Mouse (Mus musculus): ENCODE results near the gene Zfp768. TPM values are rescaled to one million over a fixed set of nuclear protein-coding genes. Genes with fewer than 3 reads are reported as not detected.

The Zfp768 gene
- polyA plus RNA-seq, 1 experiment from 2014 or later, result 20.8 TPM

DNA sequence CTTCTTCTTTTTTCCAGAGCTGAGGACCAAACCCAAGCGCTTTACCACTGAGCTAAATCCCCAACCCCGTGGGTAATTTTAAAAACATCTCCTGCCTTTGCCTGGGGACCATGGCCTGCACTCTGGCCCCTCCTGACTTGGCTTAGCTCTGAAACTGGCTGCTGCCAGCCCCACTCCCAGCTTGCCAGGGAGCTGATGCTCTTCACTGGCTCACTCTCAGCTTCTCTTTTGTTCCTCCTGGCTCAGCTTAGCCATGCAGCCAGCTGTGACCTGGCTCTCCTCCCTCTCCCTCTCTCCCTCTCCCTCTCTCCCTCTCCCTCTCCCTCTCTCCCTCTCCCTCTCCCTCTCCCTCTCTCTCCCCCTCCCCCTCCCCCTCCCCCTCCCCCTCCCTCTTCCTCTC is 18.7 kb downstream of the Zfp768 start:
- H3K27ac ChIP-seq, result no peak overlapping the region
- H3K9ac ChIP-seq, result no peak overlapping the region
- ATAC-seq (ENCODE audit: low FRiP score, low read depth), result no peak
- H3K4me2 ChIP-seq (replicated peaks), result no peak overlapping the region
- H3K4me3 ChIP-seq, result no peak overlapping the region
- no peaks in the 10 kb centered on the region for H3K36me3 ChIP-seq
- WGBS, result 60% methylated on average over 2 of the region's 2 CpGs
- H3K4me1 ChIP-seq, result no peaks in the 10 kb centered on the region
- H3K27me3 ChIP-seq (replicated peaks), result no peaks in the 10 kb centered on the region
- H3K9me3 ChIP-seq, result no peaks in the 10 kb centered on the region

DNA sequence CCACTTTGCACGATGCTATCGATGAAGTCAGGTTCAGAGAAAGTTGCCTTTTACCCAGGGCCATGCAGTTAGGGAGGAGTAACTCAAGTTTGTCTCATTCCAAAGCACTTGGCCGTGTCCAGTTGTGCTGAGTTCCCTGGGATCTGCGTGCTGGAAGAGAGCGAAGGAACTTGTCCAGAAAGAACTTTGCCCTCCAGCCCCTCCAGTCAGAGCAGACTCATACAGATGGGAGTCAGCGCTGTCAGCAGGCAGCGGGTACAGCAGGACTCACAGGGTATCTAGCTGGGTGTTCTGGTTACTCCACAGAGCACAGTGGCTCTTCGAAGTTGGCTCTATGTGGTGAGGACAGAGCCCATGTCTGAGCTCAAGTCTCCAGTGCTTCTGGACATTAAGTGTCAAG is 19.8 kb downstream of the Zfp768 start:
- no peaks in the 10 kb centered on the region for H3K9me3 ChIP-seq
- no peak overlapping the region for H3K27ac ChIP-seq
- WGBS, result 89% methylated on average over 8 of the region's 8 CpGs
- no peak overlapping the region for H3K4me3 ChIP-seq
- H3K4me1 ChIP-seq, result no peaks in the 10 kb centered on the region
- no peak overlapping the region for H3K9ac ChIP-seq
- no peaks in the 10 kb centered on the region for H3K27me3 ChIP-seq (replicated peaks)
- ATAC-seq (ENCODE audit: low FRiP score, low read depth), result no peak
- H3K36me3 ChIP-seq, result no peaks in the 10 kb centered on the region
- no peak overlapping the region for H3K4me2 ChIP-seq (replicated peaks)

DNA sequence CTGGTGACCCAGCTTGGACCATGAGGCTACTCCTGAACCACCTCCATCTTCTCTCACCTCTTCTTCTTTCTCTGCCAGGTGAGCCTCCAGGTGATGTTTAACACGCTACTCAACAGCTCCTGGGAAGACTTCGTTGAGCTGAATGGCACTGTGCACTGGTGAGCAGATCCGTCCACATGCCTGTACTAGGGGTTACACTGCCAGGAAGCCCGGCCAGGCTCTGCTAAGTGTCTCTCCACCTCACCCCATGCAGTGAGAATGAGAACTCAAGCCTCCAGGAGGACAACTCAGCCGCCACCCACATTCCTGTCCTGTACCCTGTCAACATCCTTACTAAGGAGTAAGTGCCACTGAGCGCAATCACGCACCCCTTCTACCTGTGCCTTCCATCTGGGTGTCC is 20.4 kb downstream of the Zfp768 start:
- WGBS, result 88% methylated on average over 7 of the region's 7 CpGs
- Histone ChIP-seq H3K27ac (no peak overlapping the region), H3K36me3 (no peaks in the 10 kb centered on the region), H3K4me3 (no peak overlapping the region), H3K9ac (no peak overlapping the region), H3K27me3 (replicated peaks) (no peaks in the 10 kb centered on the region), H3K9me3 (no peaks in the 10 kb centered on the region), H3K4me2 (replicated peaks) (no peak overlapping the region), H3K4me1 (no peaks in the 10 kb centered on the region)
- no peak for ATAC-seq (ENCODE audit: low FRiP score, low read depth)

DNA sequence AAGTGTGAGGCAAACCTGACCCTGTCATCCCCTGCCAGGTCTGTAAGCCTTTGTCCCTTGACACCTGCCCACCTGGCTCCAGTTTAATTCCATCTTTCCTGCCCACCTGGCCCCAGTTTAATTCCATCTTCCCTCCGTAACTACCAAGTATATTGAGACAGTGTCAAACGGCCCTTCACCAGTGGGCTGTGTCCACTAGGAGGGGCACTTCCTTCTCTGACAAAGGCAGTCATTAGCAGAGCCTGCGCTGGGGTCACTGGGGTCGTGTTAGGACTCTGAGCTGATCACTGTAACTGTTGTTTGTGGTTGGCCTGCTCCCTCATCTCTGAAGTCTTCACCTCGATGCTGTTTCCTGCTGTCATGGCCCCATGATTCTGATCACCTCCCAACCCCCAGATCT is 23.3 kb downstream of the Zfp768 start:
- no peaks in the 10 kb centered on the region for H3K4me1 ChIP-seq
- H3K27ac ChIP-seq, result no peak overlapping the region
- no peak overlapping the region for H3K4me3 ChIP-seq
- no peak for ATAC-seq (ENCODE audit: low FRiP score, low read depth)
- H3K9me3 ChIP-seq, result no peaks in the 10 kb centered on the region
- H3K9ac ChIP-seq, result no peak overlapping the region
- H3K4me2 ChIP-seq (replicated peaks), result no peak overlapping the region
- H3K36me3 ChIP-seq, result no peaks in the 10 kb centered on the region
- H3K27me3 ChIP-seq (replicated peaks), result no peaks in the 10 kb centered on the region
- 39% methylated on average over 5 of the region's 5 CpGs for WGBS

DNA sequence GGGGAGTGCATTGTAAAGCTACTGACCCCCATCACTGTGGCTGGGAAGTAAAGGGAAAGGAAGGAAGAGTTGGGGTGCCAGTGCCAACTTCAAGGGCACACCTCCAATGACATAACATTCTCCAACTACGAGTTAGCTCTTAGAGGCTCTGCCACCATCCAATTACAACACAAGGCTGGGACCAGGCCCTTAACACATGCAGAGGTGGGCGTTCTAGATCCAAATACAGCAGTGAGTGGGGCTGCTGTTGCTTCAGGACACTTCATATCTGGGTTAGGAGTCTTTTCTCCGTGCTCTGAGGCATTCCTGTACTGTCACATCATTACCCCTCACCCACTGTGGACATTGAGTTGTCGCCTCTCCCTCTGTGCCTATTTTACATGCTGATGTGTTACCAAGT is 24.3 kb downstream of the Zfp768 start:
- ATAC-seq (ENCODE audit: low FRiP score, low read depth), result no peak
- 77% methylated on average over 4 of the region's 4 CpGs for WGBS
- Histone ChIP-seq H3K36me3 (no peaks in the 10 kb centered on the region), H3K27ac (no peak overlapping the region), H3K4me3 (no peak overlapping the region), H3K27me3 (replicated peaks) (no peaks in the 10 kb centered on the region), H3K9me3 (no peaks in the 10 kb centered on the region), H3K9ac (no peak overlapping the region), H3K4me2 (replicated peaks) (no peak overlapping the region), H3K4me1 (no peaks in the 10 kb centered on the region)

DNA sequence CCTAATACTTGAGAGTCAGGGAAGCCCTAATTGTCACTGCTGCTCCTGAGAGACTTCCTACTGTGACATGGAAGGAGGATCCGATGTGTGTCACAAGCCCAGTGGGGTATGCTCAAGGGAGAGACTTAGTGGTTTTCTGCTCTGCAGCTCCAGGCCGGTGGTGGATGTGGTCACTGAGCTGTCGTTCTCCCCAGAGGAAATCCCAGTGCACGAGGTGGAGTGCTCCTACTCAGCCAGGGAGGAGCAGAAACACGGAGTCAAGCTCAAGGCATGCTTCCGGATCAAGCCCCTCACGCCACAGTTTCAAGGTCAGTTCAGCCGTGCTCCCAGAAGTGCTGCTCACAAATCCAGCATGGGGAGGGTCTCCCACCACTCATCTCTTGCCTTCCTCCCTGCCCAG is 31.5 kb downstream of the Zfp768 start:
- Histone ChIP-seq H3K4me1 (no peaks in the 10 kb centered on the region), H3K27me3 (replicated peaks) (no peaks in the 10 kb centered on the region), H3K9me3 (no peaks in the 10 kb centered on the region), H3K4me2 (replicated peaks) (no peak overlapping the region), H3K9ac (no peak overlapping the region), H3K27ac (no peak overlapping the region), H3K4me3 (no peak overlapping the region), H3K36me3 (no peaks in the 10 kb centered on the region)
- ATAC-seq (ENCODE audit: low FRiP score, low read depth), result no peak
- WGBS, result 54% methylated on average over 8 of the region's 8 CpGs

DNA sequence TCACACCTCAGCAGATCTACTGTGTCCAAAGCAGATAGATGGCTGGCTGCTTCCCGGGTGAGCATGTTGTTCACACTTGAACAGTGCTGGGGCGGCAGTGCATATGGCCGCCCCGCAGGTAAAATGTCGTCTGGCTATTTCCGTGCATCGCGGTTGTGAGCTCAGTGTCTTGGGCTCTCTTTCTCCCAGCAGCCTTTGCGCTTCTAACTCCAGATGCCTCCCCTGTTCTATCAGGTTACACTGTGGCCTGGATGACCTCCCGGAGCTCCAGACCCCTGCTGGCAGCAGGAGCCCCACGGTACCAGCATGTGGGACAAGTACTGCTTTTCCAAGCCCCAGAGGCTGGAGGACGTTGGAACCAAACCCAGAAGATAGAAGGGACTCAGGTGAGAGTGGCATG is 35.4 kb downstream of the Zfp768 start:
- H3K4me3 ChIP-seq, result no peak overlapping the region
- H3K4me2 ChIP-seq (replicated peaks), result no peak overlapping the region
- H3K27ac ChIP-seq, result no peak overlapping the region
- no peaks in the 10 kb centered on the region for H3K9me3 ChIP-seq
- WGBS, result 78% methylated on average over 12 of the region's 12 CpGs
- no peaks in the 10 kb centered on the region for H3K27me3 ChIP-seq (replicated peaks)
- no peaks in the 10 kb centered on the region for H3K4me1 ChIP-seq
- H3K9ac ChIP-seq, result no peak overlapping the region
- no peak for ATAC-seq (ENCODE audit: low FRiP score, low read depth)
- H3K36me3 ChIP-seq, result no peaks in the 10 kb centered on the region

DNA sequence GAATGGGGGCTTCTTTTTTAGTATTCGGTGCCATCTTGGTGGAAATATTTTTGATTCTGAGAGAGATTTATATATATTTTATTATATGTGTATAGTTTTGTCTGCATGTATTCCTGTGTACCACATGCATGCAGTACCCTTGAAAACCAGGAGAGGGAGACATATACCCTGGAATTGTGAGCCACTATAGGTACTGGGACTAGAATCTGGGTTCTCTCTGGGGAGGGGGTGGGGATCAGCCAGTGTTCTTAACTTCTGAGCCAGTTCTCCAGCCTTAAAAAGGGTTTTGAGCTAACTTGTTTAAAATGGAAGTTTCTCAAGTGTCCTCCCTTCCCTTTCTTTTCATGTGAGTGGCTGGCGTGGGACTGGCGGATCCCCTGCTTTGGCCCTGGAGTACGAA is 36.5 kb downstream of the Zfp768 start:
- Histone ChIP-seq H3K4me3 (no peak overlapping the region), H3K4me1 (no peaks in the 10 kb centered on the region), H3K36me3 (no peaks in the 10 kb centered on the region), H3K27me3 (replicated peaks) (no peaks in the 10 kb centered on the region), H3K9me3 (no peaks in the 10 kb centered on the region), H3K9ac (no peak overlapping the region), H3K4me2 (replicated peaks) (no peak overlapping the region), H3K27ac (no peak overlapping the region)
- WGBS, result 75% methylated on average over 4 of the region's 4 CpGs
- no peak for ATAC-seq (ENCODE audit: low FRiP score, low read depth)

DNA sequence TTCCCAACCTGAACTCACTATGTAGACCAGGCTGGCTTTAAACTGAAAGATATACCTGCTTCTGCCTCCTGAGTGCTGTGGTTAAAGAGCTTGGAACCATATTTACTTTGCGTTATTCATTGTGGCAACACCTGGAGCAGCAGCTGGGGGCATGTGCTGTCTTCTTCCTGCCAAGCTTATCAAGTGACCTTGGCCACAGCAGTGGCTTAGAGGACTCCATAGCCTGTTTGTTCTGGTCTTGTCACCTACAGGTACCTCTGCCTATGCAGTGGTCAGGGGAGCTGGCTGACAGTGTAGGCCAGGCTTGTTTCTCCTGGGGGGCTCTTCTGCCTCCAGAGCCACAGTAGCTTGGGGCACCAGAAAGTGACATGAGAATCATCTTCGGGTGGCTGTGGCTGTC is 37.0 kb downstream of the Zfp768 start:
- Histone ChIP-seq H3K9ac (no peak overlapping the region), H3K4me1 (no peaks in the 10 kb centered on the region), H3K27ac (no peak overlapping the region), H3K4me3 (no peak overlapping the region), H3K9me3 (no peaks in the 10 kb centered on the region), H3K4me2 (replicated peaks) (no peak overlapping the region), H3K27me3 (replicated peaks) (no peaks in the 10 kb centered on the region), H3K36me3 (no peaks in the 10 kb centered on the region)
- ATAC-seq (ENCODE audit: low FRiP score, low read depth), result no peak
- WGBS, result 93% methylated on average over 2 of the region's 2 CpGs

DNA sequence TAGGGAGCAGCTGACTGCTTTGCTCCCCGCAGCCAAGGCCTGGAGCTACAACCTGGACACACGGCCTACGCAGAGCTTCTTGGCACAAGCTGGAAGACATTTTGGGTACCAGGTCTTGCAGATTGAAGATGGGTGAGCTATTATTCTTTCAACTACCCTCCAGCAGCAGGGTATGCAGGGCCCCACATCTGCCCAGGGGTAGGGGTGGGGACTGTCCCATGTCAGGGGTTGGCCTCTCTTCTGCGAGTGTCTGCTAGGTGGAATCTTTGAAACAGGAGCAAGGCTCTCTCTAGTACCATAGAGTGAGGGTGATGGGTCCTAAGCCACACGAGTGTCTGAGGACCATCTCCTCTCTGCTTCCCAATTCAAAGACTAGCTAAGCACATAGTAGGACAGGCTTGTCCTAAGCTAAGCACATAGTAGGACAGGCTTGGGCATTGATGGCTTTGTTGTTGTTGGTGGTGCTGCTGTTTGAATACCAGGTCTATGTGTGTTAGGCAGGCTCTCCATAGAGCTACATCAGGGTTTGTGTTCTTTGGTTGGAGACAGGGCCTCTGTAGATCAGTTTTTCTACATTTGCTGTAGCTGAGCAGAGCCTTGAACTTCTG is 47.7 kb downstream of the Zfp768 start:
- ATAC-seq (ENCODE audit: low FRiP score, low read depth), result no peak
- H3K4me2 ChIP-seq (replicated peaks), result no peak overlapping the region
- H3K36me3 ChIP-seq, result no peaks in the 10 kb centered on the region
- WGBS, result 92% methylated on average over 5 of the region's 5 CpGs
- H3K9ac ChIP-seq, result no peak overlapping the region
- H3K27me3 ChIP-seq (replicated peaks), result no peaks in the 10 kb centered on the region
- no peaks in the 10 kb centered on the region for H3K9me3 ChIP-seq
- no peaks in the 10 kb centered on the region for H3K4me1 ChIP-seq
- no peak overlapping the region for H3K4me3 ChIP-seq
- H3K27ac ChIP-seq, result no peak overlapping the region

DNA sequence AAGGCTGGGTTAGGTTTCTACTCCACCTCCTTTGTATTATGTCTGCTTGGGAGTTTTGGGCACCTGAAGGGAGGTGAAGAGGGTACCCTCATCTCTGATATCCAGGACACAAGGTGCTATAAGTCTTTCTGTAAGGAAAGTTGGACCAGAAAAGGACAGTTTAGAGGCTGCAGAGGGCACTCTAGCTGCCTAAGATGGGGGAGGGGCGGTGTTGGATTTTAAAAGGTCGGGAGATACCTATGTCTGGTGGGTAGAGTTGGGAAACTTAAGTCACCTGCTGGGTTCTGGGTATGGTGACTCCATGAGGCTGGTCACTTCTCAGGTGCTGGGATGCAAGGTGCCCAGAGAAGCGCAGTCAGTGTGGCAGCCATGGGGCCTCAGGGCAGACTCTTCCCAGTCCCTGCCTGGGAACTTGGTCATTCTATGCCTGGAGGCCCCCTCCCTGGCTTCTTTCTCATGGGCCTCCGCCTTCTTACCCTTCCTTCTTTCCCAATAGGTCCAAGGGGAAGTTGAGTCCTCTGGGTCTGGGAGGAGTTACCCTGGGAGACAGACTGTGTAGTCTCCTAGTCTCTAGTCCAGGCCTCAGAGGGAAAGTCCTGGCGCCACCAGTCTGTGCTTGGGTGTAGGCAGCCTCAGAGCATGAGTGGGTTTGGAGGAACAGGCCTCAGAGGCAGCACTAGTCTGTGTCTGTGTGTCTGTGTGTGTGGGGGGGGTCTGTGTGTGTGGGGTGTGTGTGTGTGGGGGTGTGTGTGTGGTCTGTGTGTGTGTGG is 48.4 kb downstream of the Zfp768 start:
- no peak for ATAC-seq (ENCODE audit: low FRiP score, low read depth)
- WGBS, result 90% methylated on average over 5 of the region's 5 CpGs
- Histone ChIP-seq H3K4me1 (no peaks in the 10 kb centered on the region), H3K27me3 (replicated peaks) (no peaks in the 10 kb centered on the region), H3K36me3 (no peaks in the 10 kb centered on the region), H3K9ac (no peak overlapping the region), H3K4me3 (no peak overlapping the region), H3K27ac (no peak overlapping the region), H3K9me3 (no peaks in the 10 kb centered on the region), H3K4me2 (replicated peaks) (no peak overlapping the region)

DNA sequence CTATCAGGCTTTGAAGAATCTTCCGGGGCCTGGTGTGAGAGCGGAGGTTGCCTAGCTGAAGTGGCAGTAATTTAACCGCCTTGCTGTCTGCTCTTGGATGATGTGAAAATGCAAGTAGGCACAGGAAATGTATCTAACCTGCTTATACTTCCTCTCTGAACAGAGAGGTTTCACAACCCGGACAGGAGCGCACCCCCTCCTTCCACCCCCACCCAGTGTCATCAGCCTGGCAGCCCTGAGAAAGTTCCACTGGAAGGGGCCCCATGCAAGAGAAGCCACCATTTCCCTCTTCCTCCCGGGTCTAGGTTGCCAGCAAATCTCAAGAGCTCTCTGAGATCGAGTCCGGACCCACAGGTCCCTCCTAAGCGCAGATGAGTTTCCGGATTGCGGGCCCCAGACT is 49.3 kb downstream of the Zfp768 start, which contains the start of gene Itgal:
Itgal (plus strand) TSS at position 163 of the 400 bp plus-strand sequence.
- no peaks in the 10 kb centered on the region for H3K4me1 ChIP-seq
- no peak within 1 kb of the TSS for H3K4me2 ChIP-seq (replicated peaks)
- no peak within 1 kb of the TSS for H3K27ac ChIP-seq
- H3K9me3 ChIP-seq, result no peaks in the 10 kb centered on the region
- WGBS, result 83% methylated on average over 11 of the region's 11 CpGs
- ATAC-seq (ENCODE audit: low FRiP score, low read depth), result no peak
- H3K27me3 ChIP-seq (replicated peaks), result no peaks in the 10 kb centered on the region
- no peak within 1 kb of the TSS for H3K9ac ChIP-seq
- no peak within 1 kb of the TSS for H3K4me3 ChIP-seq
- no peaks in the 10 kb centered on the region for H3K36me3 ChIP-seq
